Mouse (Mus musculus) liver, adult 2 months (tissue): ENCODE results near the gene Lsm7.

Experiments used
- CTCF ChIP-seq: fragments of 200-500 bp; IDR thresholded peaks from 2 replicates; pipeline ENCODE4 v1.5.1; 2011; ENCODE audit warnings: low read depth, low read length, control low read depth
- POLR2A ChIP-seq: fragments of 200-500 bp; IDR thresholded peaks from 2 replicates; pipeline ENCODE4 v1.6.1; 2011; ENCODE audit warnings: low read length, control low read depth; ENCODE audit not compliant: insufficient read depth; ENCODE audit errors: extremely low read depth

DNA sequence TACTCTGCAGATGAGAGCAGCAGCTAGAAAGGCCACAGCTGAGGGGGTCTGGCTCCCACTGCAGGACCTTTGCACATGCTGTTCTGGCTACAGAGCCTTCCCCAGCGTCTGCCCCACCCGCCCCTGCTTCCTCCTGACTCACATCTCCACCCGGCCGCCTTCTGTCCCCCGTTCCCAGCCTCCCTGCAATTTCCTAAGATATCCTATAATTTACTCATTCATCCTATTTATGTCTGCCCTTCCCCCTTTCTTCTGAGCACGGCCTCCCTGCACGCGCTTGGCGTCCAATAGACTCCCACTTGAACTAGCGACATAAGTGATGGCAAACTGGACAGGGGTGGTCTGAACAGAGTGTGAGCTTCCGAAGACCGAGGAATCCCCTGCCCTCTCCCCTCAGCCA is 9.3 kb downstream of the Lsm7 start:
- TF ChIP-seq CTCF (no peak), POLR2A (no peak)
